Mouse (Mus musculus): ENCODE data around the gene Il18r1. TPM values are rescaled to one million over a fixed set of nuclear protein-coding genes. Genes with fewer than 3 reads are reported as not detected.

The Il18r1 gene
- total RNA-seq (2021), result under 1 TPM; 0.07 to 0.54 TPM
- long read RNA-seq, experiment 1, result 0 reads
- long read RNA-seq, experiment 2, result 0 reads

DNA sequence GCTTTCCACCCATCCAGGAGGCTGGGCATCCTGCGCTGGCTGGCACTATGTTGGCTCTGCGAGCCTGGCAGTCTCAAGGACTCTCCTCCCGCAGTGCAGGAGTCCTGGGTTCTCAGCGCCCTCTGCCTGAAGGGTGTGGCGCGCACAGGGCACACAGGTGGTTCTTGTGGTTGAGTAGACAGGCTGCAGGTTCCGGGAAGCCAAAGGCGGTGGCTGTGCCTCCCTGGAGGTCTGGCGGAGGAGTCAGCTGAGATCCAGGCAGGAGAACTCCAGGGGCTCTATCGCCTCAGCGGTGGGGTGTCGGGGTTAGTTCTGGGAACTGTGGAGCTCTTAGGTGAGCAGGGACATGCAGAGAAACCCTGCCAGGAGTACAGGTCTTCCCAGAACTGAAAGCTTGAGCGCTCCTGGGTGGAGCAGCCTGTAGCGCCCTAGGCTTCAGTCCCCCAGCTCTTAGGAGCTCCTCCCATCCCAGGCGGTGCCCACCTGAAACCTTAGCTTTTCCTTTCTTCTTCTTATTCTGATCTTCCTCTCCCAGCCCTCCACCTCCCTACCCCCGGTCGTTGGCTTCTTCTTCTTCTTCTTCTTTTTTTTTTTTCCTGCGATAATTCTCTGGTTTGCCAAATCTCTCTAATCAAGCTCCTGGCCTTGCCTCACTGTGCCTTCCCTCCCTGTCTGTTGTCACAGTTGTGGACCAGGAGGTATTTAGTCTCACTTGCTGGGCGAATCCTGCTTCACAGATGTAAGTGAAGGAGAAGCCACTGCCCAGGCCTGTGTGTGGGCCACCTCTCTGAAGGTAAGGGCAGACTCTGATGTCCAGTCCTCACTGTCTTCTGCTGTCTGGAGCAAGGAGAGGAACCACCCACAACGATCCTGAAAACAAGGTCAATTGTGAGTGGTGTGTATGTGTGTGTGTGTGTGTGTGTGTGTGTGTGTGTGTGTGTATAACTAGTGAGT, at the start of gene Il18r1:
Gene Il18r1, plus strand, starts transcription at position 76 of the 954 bp plus-strand sequence.
- DNase-seq (ENCODE audit: low spot score in 2 of 2), result no peak

DNA sequence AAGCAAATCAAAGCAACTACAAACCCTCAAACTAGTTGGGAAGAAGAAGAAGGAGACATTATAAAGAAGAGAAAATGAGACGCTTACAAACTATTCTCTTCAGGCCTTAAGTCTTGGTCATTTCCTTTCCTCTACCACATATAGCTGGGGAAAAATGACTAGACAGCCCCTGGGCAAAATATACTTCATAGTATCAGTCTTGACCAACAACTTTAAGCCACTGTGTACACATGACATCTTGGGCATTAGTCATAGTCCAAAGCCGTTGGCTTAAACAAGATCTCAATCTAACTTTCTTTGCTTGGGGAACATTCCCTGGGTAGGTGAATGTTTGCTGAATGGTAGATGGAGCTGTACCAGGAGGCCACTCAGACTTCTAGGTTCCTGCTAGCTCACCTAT, 48.3 kb upstream of the Il18r1 start:
- no peak for DNase-seq (ENCODE audit: low spot score in 2 of 2)

DNA sequence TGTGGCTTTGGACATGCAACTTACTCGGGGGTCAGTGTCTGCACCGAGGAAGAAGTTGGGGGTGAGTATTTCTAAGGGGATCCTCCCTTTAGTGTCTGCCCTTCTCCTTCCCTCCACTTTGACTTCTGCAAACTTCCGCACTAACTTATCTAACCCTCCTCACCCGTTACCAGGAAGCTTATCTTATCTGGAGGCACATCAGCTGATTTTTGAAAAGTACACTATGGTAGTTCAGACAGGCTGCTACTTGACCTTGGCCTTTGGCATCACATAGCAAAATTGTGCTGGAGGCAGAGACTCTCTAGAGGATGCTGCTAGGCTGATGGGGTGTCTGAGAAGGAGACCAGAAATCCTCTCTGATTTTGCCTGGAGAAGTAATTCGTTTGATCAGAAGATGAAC, 46.8 kb upstream of the Il18r1 start:
- DNase-seq (ENCODE audit: low spot score in 2 of 2), result no peak

DNA sequence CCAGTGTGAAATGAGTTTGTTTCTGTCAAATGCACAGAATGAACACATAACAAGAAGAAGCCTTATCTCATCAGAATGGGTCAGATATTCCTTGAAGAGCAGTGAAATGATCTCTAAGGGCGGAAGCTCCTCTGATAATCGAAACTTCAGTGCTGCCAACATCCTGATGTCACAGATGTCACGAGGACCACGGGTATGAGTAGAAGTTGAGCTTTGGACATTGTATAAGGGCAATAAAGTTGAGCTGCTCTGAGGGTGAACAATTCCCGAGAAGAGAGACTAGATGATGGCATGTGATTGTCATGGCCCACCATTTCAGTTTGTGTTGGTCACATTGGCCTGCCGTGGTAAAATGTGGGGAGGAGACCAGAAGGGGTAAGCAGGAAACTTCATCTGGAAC, 41.5 kb upstream of the Il18r1 start:
- DNase-seq (ENCODE audit: low spot score in 2 of 2), result no peak

DNA sequence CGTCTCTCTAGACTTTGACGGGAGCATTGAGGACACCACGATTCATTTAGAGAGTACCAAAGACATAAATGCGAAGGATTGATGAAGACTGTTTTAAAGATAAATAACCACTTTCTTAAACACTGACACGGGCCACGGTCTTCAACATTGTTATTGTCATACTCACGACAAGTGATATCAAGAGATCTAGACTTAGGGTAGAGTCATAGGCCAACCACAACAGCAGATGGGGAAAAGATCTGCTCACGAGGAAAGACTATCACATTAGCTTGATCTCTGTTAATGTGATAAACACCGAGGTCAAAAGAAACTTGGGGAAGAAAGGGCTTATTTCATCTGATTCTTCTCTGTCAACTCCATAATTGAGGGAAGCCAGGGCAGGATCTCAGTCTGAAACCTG, 38.1 kb upstream of the Il18r1 start:
- no peak for DNase-seq (ENCODE audit: low spot score in 2 of 2)

DNA sequence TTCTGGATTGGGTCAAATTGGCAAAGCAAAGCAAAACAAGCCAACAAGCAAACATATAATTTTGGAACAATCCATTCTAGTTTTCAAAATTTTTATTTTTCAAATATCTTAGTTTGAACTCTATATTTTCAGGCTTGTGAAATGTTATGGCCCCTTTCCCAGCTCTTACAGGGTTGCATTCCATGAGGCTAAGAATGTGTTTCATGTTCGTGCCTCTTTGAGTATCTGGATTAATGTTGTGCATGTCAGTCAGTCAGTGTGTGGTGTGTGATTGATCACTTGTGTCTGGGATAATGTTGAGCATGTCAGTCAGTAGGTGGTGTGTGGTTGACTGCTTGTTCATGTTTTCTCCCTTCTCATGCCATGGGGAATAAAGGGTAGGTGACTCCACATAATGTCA, 37.5 kb upstream of the Il18r1 start:
- no peak for DNase-seq (ENCODE audit: low spot score in 2 of 2)

DNA sequence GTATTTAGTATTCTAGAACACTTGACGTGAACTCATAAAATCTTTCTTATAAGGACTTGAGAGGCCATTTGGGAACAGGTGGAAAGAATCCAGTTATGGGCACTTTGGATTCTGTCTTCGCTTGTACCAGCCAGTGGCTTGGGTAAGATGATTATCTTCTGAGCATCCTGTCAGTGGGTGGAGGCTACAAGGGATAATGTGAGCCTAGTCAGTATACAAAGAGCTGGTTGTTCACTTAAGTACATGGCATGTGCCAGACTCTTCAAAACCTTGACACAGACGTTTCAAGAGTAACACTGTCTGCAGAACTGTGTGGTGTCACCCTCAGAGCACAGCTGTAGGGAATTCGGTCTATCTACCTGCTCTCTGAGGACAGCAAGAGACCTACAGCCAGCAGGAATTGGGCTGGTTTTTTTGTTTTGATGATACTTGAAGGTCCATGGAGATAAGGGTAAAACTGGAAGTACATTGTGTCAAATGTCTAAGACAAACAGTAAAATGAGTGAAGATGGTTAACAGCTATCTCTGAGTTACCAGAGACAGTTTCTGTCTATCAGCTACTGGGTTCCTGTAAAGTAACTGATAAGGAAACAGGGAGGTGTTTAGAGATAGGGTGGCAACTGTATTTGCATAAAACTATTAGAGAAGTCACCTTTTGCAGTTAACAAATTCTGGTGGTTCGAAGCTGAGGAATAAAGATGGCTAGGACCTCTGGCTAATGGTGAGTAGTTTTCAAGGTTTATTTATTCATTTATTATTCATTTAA, 36.3 kb upstream of the Il18r1 start, which contains the start of gene Il1rl1:
Gene Il1rl1, plus strand, starts transcription at position 661 of the 766 bp plus-strand sequence.
- DNase-seq (ENCODE audit: low spot score in 2 of 2), result no peak

DNA sequence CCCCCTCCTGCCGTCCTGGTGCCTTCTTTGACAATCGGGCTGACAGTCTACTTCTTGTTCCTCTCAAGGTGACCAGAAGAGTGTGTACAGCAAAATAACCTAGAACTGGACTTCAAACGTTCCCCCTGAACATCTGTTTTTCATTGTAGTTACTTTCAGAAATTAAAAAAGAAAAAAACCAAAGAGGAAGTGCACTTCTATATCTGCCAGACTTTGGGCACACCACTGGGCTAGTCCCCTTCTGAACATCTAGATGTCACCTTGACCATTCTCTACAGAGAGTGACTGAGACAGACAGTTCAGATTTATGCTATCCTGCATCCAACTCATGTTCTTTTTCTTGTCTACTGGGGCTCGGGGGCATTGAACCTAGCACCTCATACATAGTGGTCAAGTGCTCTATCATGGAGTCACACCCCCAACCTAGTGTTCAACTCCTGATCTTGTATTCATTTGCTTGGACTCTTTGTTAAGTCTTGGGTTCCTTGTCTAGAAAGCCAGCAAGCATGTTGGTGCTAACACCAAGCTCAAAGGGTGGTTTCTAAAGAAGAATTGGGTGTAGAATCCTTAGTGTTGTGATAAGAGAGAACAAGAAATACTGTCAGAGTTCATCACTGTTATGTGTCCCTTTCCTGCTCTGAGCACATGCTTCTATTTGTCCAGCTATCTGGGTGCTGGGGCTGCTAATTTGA, 35.1 kb upstream of the Il18r1 start:
- no peak for DNase-seq (ENCODE audit: low spot score in 2 of 2)

DNA sequence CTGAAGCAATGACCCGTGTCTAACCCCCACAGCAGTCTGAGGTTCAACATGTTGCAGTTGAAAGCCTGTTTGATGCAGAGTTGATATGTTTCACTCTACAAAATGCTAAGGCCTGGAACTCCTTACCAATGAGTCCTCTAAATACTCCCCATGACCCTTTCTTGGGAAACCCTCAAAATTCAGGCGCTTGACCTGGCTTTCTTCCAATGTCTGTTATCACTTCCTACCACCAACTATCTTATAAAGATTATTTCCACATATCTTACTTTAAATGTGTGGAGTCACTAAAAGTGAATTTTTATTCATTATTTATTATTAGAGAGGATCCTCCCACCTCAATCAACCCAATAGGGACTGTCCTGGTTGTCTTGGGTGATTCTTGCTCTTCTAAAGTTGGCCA, 33.2 kb upstream of the Il18r1 start:
- DNase-seq (ENCODE audit: low spot score in 2 of 2), result no peak

DNA sequence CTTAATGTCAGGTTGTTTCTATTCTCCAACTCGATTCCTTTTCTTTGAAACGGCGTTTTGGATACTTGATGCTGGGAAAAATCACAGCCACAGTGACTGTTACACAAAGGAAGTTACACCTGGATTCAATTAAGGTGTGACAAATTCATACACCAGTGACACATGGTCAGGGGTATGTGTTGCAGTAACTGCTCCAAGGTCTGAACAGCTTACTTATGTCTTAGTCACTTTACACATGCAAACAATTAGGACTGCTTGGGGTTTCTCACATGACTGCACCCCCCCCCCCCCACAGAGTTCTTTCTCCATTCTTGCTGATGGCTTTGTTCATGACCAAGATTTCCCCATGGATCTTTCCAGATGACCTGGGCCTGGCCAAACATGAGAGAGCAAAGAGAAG, 29.4 kb upstream of the Il18r1 start:
- DNase-seq (ENCODE audit: low spot score in 2 of 2), result no peak

DNA sequence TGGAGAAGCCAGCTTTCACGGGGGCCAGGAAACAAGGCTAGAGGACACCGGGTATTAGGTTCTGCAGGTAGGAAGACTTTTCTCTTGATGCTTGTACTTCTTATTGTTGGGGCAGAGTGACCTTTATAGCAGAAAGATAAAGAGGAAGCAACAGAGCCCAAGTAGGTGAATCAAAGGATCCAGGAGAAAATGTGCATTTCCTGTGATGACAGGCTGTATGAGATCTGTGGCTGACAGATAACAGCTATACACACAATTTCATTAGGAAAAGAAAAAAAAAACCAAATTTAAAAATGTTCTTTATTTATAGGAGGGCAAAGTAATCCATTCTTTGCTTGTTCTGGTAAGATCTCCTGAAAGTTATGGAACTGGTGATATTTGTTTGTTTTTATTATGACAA, 28.0 kb upstream of the Il18r1 start:
- DNase-seq (ENCODE audit: low spot score in 2 of 2), result no peak

DNA sequence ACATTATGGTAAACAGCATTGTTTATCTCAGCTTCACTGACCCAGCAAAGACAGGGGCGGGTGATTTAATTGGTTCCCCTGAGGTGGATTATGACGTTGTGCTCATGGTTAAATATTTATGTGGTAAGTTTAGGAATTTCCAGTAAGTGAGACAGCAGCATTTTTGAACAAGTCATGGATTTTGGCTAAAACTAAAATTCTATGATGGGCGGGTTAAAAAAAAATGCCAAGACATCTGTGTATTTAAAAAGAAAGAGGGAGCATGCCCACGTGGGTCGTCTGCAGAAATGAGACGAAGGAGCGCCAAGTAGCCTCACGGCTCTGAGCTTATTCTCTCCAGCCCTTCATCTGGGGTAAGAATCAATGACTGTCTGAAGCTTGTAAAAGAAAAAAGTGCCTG, 25.8 kb upstream of the Il18r1 start:
- DNase-seq (ENCODE audit: low spot score in 2 of 2), result no peak

DNA sequence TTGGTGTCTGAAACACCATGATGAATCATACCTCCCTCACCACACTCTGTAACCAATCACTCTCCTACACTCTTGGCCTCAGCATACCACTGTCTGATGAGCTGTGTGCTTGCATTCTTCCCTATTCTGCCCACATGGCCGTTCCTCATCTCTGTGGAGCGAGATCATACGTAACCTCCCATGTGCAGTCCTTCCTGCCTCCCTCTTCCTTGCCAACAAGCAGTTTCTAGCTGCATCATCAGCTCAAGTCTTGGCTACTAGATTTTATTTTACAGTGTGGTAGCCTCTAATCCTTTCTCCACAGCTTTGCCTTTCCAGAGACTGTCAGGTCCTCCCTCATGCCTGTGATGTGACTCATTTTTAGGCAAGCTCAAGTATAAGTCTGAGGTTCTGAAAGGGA, 20.6 kb upstream of the Il18r1 start:
- DNase-seq (ENCODE audit: low spot score in 2 of 2), result no peak

DNA sequence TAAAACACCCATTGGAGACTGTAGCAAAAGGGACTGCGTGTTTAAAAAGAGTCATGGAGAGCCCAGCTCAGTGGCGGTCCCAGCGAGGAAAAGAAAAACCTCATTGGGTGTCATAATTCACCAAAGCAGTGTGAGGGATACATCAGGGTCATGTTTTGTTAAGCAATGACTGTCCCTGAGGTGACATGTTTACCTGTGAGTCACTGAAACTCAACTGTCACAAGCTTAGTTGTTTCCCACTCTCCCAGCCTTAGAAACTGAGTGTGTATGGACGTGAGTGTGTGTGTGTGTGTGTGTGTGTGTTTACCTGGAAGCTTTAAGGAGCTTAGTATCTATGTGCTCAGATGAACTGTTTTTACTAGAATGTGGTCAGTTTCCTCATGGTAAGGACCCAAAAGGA, 2.0 kb downstream of the Il18r1 start:
- no peak for DNase-seq (ENCODE audit: low spot score in 2 of 2)

DNA sequence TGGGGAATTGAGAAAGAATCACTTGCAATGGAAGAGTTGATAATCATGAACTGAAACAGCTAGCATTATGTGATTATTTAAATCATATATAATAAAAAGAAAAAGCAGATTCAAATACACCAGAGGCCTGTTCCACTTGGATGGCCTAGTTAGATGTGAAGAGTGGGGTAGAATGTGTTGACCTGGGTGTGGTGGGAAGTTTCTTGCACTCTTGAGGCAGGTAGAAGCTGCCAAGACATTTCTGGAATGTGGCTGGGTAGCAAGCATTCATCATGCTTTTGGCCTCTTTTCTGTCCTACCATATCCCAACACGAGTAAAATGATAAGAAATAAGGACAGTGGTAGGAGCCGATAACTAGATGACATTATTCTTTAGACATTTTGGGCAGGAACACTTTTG, 3.5 kb downstream of the Il18r1 start:
- DNase-seq (ENCODE audit: low spot score in 2 of 2), result no peak

DNA sequence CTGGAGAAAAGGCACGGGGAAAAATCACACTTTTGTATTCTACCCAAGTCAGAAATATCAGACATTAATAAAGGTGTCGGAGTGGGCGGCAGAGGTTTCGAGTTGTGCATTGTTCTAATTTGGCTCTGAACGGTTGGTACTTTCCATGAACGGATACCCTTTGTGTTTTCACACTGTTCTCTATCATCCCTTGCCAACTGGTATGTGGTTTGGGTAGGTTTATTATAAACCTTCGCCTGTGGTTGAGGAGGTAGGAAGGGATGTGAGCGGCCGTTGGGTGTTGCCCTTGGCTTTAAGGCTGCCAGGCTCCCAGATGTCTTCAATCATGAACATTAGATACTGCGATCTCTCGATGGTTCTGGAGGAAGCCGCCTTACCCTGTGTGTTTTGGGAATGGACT, 4.5 kb downstream of the Il18r1 start:
- DNase-seq (ENCODE audit: low spot score in 2 of 2), result no peak

DNA sequence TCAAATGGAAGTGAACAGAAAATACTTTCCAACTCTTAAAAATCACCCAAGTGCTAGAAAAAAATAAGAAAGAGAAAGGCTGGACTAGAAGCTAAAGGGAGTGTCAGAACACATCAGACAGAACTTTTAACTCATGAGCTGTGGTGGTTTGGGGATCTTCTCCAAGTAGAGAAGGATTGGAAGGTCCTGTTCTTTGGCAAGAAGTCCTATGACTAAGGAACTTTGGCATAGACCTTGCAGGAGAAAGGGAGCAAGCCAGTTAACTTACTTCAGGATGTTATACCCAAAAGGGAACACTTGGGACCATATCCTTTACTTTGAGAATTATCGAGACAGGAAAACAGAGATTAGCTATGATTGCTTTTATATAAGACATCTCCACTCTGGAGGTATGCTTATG, 7.0 kb downstream of the Il18r1 start:
- DNase-seq (ENCODE audit: low spot score in 2 of 2), result no peak

DNA sequence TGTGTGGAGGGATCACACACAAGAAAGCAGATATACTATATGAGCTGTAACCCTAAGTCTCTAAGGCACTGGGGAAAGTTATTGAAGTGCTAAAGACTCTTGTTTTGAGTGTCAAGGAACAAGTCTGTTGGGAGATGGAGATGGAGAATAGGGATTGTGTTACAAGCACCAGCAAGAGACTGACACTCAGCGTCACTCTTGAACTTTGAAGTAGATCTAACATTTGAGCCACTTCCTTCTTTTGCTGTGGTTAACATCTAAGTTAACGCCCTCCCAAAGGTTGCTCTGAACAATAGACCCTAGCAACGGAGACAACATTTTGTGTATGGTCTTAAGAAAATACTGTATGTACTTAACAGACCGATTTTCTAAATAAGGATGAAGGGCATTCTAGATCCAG, 8.3 kb downstream of the Il18r1 start:
- no peak for DNase-seq (ENCODE audit: low spot score in 2 of 2)

DNA sequence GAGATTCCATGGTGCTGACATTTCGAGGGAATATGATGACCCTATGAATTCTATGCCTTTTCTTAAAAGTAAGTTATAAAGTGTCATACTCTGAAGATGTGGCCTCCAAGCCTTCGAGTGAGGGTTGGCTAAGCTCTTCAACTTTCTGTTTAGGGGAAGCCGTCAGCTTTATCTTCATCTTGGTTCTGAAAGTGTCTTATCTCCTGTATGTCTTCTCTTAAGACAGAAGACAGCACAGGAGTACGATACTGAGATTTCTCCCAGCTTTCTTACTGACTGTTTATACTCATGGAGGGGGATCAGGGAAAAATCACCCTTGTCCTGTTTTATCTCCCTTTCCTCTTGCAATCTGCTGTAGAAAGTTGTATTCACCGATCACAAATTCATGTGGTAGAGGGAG, 9.0 kb downstream of the Il18r1 start:
- no peak for DNase-seq (ENCODE audit: low spot score in 2 of 2)

DNA sequence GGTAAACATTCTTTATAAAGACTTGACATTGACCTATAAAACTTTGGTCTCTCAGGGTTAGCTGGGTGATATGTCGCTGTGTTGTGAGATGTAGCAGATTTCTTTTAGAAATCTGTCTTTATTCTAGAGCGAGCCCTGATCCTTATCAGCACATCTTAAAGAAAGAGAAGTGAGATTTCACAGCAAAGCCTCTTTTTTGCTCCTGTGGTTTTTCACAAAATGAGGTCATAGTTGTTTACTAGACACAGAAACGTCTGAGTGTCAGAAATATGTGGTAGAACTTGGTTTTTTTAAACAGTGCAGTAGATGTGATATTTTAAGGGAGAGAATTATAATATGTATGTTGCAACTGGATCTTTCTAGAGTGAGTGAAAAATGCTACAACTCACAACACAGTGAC, 10.3 kb downstream of the Il18r1 start:
- DNase-seq (ENCODE audit: low spot score in 2 of 2), result no peak

DNA sequence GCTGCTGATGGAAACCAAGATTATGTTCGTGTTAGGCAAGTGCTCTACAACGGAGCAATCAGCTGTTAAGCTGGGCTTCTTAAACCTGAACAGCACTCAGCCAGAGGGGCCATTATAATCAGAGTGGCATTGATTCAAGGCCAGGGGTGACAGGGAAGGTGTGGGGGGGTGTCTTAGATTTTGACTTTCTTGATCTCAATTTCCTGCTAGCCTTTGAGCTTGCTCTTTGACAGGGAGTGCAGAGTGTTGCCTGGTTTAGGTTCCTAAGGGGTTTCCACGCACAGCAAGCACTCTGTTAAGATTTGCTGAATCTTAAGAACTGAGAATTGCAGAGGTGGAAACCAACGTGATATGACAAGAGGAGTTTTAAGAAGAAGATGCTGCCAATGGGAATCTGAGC, 11.4 kb downstream of the Il18r1 start:
- no peak for DNase-seq (ENCODE audit: low spot score in 2 of 2)

DNA sequence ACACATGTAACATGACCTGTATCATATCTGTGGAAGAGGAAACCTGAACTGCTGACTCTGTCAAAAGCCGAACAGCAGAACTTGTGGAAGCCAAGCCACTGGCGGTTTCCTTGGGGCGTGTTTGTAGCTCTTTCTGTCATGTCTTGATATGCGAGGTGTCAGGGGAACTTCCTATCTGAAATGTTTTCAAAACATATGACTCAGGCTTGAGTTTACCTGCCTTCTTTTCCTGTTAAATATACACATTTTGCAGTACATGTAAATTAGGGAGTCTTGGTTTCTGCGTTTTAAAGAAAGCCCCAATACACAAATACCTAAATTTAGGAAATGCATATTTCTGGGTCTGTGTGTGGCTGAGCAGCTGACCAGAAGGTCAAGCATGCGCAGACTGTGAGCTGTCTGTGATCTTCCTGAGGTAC, 14.2 kb downstream of the Il18r1 start:
- no peak for DNase-seq (ENCODE audit: low spot score in 2 of 2)
